Mouse (Mus musculus) liver, embryonic 12.5 days (tissue): Measurements from ENCODE around the gene Myo1d. TPM values are rescaled to one million over a fixed set of nuclear protein-coding genes. Genes with fewer than 3 reads are reported as not detected.

Experiments
- ATAC-seq: fragments of 200-750 bp; cut with Nextera tagmentation; 2 replicates; pipeline ENCODE4 v1.8.0; 2017; ENCODE audit warnings: moderate number of reproducible peaks, mild to moderate bottlenecking, moderate library complexity
- H3K27ac ChIP-seq: fragments of 300-500 bp; sonication (generic); 2 replicates; pipeline ENCODE4 v1.5.1; 2016; ENCODE audit warnings: mild to moderate bottlenecking
- H3K27me3 ChIP-seq: fragments of 300-500 bp; sonication (generic); replicated peaks from 2 replicates; pipeline ENCODE4 v1.6.1; 2016; ENCODE audit warnings: mild to moderate bottlenecking, moderate library complexity
- H3K36me3 ChIP-seq: fragments of 300-500 bp; sonication (generic); 2 replicates; pipeline ENCODE4 v1.6.1; 2016; ENCODE audit warnings: mild to moderate bottlenecking, moderate library complexity
- H3K4me1 ChIP-seq: fragments of 300-500 bp; sonication (generic); 2 replicates; pipeline ENCODE4 v1.6.1; 2016
- H3K4me2 ChIP-seq: fragments of 300-500 bp; sonication (generic); 2 replicates; pipeline ENCODE4 v1.6.1; 2016; ENCODE audit warnings: mild to moderate bottlenecking, moderate library complexity
- H3K4me3 ChIP-seq: fragments of 300-500 bp; sonication (generic); 2 replicates; pipeline ENCODE4 v1.5.1; 2016; ENCODE audit warnings: mild to moderate bottlenecking, moderate library complexity
- H3K9ac ChIP-seq: fragments of 300-500 bp; sonication (generic); 2 replicates; pipeline ENCODE4 v1.6.1; 2016; ENCODE audit warnings: mild to moderate bottlenecking, moderate library complexity
- H3K9me3 ChIP-seq: fragments of 300-500 bp; sonication (generic); replicated peaks from 2 replicates; pipeline ENCODE4 v1.6.1; 2016; ENCODE audit warnings: mild to moderate bottlenecking, moderate library complexity
- WGBS: fragments of 180-500 bp; shearing (Covaris S2); methylation state at CpG from one replicate; pipeline ENCODE4 v1.1.7; 2016; ENCODE audit not compliant: insufficient replicate concordance; 5-methylcytosine and 5-hydroxymethylcytosine counted together
- polyA plus RNA-seq: library from polyadenylated mRNA; unstranded; fragments of >200 nt; fragmentation: Nextera tagmentation; extraction: Ambion mirVana; gene quantifications from 2 replicates; pipeline ENCODE4 v1.2.1, GENCODE M21; 2016

Myo1d gene
- polyA plus RNA-seq, 1 experiment from 2014 or later: 6.5 TPM

DNA sequence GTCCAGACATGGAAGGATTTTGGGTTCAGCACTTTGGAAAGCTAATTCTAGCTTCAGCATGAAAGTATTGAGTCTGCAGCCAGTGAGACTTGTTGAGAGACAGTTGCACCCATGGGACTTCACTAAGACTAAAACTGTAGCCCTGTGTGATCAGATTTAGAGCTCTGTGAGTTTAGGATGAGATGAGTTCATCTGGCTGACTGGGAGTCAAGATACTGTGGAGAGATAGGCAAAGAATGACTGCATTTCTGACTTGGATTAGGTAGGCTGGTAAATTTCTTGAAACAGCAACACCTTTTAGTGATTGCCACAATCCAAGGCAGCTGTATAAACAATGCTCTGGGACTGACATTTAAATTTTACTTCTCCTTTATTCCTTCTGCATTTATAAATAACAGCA, 61.8 kb downstream of the Myo1d start:
- ATAC-seq: no peak
- Histone ChIP-seq H3K4me1 (no peaks in the 10 kb centered on the region), H3K36me3 (no peaks in the 10 kb centered on the region)

DNA sequence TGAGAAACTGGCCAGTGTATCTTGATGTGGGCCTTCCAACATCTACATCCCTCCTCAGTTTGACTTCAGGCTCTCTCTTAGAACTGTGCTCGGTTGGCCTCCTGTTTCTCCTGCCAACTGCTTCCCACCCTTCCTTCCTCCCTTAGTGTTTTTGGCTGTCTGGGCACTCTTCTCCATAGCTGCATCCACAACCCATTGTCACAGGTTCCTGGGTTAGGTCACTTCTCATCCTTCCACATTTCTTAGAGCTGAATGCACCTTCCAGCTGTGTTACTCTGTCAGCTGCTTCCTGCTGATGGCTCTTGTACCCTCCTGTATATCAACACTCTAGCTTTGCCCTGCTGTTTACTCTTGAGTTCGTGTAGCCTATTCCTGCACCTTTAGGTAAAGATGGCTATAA, 64.7 kb downstream of the Myo1d start:
- H3K4me3 ChIP-seq: no peak overlapping the region
- ATAC-seq: no peak
- H3K36me3 ChIP-seq: no peaks in the 10 kb centered on the region
- no peak overlapping the region for H3K27ac ChIP-seq
- no peaks in the 10 kb centered on the region for H3K27me3 ChIP-seq
- H3K9ac ChIP-seq: no peak overlapping the region
- no peaks in the 10 kb centered on the region for H3K4me1 ChIP-seq
- 30% methylated on average over 2 of the region's 2 CpGs for WGBS
- H3K9me3 ChIP-seq: no peaks in the 10 kb centered on the region
- H3K4me2 ChIP-seq: no peak overlapping the region

More for the DNA sequence above, 61.8 kb downstream of the Myo1d start:
- Histone ChIP-seq H3K9me3 (no peaks in the 10 kb centered on the region), H3K4me2 (no peak overlapping the region), H3K9ac (no peak overlapping the region), H3K4me3 (no peak overlapping the region), H3K27me3 (no peaks in the 10 kb centered on the region), H3K27ac (no peak overlapping the region)

DNA sequence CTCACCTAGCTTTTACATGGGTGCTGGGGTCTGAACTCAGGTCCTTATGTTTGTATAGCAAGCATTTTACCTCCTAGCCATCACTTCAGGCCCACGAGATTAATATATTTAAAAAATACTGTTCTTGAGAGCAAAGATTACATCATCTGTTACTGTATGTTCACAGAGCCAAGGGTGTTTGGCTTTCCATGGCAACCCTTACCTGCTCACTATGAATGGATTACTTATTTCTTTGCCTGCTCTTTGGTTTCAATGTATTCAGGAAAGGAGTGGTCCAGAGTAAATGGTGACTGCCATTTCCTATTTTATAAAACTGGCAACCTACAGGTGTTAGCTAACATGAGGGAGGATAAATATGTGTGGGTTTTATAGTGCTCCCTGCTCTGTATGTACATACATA, 66.1 kb downstream of the Myo1d start:
- H3K9ac ChIP-seq: no peak overlapping the region
- no peak overlapping the region for H3K27ac ChIP-seq
- no peak overlapping the region for H3K4me3 ChIP-seq
- H3K36me3 ChIP-seq: no peaks in the 10 kb centered on the region
- 56% methylated on average over 1 of the region's 1 CpGs for WGBS
- H3K27me3 ChIP-seq: no peaks in the 10 kb centered on the region
- H3K4me2 ChIP-seq: no peak overlapping the region
- H3K4me1 ChIP-seq: no peaks in the 10 kb centered on the region
- no peak for ATAC-seq
- no peaks in the 10 kb centered on the region for H3K9me3 ChIP-seq

DNA sequence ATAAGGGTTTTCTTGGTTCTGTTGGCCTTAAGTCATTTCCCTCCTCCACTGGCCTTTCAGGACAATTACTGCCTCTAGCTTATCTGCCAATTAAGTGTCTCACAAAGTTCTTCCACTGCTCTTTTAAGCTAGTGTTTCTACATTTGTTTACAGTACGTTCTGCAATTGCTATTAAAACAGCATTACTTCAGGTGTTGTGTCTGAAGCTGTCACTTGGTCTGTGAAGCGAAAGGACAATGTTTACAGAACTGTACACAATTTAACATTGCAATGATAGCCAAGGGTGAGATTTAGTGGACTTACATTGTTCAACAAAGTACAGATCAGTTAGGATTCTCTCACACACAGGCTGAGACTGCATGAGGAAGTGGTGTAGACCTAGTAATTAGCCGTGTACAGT, 67.6 kb downstream of the Myo1d start:
- H3K27ac ChIP-seq: no peak overlapping the region
- no peaks in the 10 kb centered on the region for H3K4me1 ChIP-seq
- H3K4me3 ChIP-seq: no peak overlapping the region
- H3K4me2 ChIP-seq: no peak overlapping the region
- 54% methylated on average over 3 of the region's 3 CpGs for WGBS
- H3K9ac ChIP-seq: no peak overlapping the region
- ATAC-seq: no peak
- H3K36me3 ChIP-seq: no peaks in the 10 kb centered on the region
- H3K9me3 ChIP-seq: no peaks in the 10 kb centered on the region
- no peaks in the 10 kb centered on the region for H3K27me3 ChIP-seq

DNA sequence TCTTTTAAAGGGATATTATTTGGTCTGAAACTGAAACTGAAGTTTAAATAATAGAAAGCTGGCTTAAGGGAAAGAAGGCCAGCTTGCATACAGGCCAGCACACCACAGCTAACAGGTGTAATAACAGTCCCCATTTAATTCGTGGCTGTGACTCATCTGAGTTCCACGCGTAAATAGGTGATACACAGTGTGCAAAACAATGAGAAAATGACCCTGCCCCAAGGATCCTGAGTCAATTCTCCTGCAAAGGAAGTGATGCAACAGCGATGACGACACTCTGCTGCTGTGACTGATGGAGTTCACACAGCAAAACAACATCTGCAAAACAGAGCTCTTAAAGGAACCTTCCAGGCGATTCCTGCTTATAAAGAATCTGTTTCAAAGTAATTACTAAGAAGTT, 68.5 kb downstream of the Myo1d start:
- Histone ChIP-seq H3K27ac (no peak overlapping the region), H3K9ac (no peak overlapping the region), H3K4me1 (no peaks in the 10 kb centered on the region), H3K36me3 (no peaks in the 10 kb centered on the region), H3K4me3 (no peak overlapping the region), H3K9me3 (no peaks in the 10 kb centered on the region), H3K4me2 (no peak overlapping the region), H3K27me3 (no peaks in the 10 kb centered on the region)
- no peak for ATAC-seq
- 42% methylated on average over 6 of the region's 6 CpGs for WGBS

DNA sequence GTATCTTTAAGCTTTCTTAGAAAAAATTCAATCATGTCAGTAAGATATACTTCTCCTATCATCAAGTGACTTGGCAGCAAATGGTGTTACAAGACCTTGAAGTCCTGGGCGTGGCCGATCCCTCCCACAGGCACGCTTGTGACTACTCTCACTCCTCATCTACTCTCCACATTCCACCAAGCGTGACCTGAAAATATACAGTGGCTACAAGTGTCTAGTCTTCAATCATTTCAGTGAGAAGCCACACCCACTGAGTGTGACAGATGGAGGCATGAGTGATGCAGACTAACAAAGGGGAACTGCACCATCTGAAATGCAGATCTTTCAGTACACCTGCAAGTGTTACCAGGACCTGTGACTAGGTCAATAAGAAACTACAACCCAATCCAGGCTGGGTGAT, 79.2 kb downstream of the Myo1d start:
- Histone ChIP-seq H3K9ac (no peak overlapping the region), H3K27ac (no peak overlapping the region), H3K9me3 (no peaks in the 10 kb centered on the region), H3K27me3 (0 out of 2 replicates have a peak, but pooled peaks cover 2% of the 10 kb centered on the region), H3K36me3 (no peaks in the 10 kb centered on the region), H3K4me3 (no peak overlapping the region), H3K4me1 (no peaks in the 10 kb centered on the region), H3K4me2 (no peak overlapping the region)
- no peak for ATAC-seq
- WGBS: 64% methylated on average over 4 of the region's 4 CpGs

DNA sequence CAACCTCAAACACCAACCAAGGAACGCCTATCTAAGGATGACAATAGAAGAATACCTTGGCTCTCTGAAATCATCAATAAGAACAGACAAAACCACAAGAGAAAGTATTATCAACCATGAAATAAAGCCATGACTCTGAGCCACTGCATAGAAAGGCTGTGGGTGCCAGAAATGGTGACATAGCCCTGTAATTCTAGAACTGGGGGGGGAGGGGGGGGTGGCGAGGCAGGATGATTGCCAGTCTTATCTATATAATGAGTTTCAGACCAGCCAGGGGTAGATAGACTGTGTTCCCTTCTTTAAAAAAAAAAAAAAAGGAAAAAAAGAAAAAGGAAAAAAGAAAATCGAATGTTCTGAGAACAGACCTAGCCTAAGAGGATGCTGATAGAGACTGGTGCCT, 81.1 kb downstream of the Myo1d start:
- ATAC-seq: no peak
- WGBS: 48% methylated on average over 3 of the region's 3 CpGs

DNA sequence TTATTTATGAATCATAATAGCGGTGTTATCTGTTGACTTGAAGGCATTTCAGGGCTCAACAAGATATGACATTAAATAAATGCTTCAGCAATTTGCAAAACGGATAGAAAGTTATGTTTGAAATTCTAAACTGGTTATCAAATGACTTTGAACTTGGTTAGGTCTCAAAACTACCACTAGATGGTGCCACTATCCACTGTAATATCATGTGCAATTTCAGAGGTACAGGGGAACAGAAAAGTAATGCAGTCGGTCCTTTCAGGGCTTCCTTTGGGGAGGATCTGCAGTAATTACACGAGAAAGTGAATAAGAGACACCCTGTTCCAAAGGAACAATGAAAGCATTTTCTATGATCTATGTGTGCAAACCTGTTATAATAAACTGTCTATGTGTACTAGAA, 83.5 kb downstream of the Myo1d start:
- 8% methylated on average over 4 of the region's 4 CpGs for WGBS

More for the DNA sequence above, 81.1 kb downstream of the Myo1d start:
- Histone ChIP-seq H3K9ac (no peak overlapping the region), H3K4me1 (no peaks in the 10 kb centered on the region), H3K4me2 (no peak overlapping the region), H3K27me3 (0 out of 2 replicates have a peak, but pooled peaks cover 2% of the 10 kb centered on the region), H3K4me3 (no peak overlapping the region), H3K27ac (no peak overlapping the region), H3K9me3 (no peaks in the 10 kb centered on the region), H3K36me3 (no peaks in the 10 kb centered on the region)

DNA sequence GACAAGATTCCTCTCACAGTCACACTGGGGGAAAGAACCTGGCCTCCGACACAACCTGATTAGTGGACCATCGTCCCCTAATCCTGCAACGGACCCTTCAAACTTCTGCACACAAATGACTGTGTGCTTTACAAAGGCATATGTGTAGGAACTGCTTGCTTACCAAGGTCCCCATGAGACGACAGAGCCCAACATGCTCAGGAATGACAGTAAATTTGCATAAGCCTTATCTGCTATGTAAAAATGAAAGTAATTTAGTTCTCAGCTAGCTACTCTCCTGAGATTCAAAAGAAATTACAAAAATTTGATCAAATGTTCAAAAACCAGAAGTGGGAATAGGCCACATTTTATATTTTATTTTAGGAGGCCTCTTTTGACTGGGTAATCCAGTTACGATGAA, 95.2 kb downstream of the Myo1d start:
- 75% methylated on average over 5 of the region's 5 CpGs for WGBS
- Histone ChIP-seq H3K9me3 (no peaks in the 10 kb centered on the region), H3K27me3 (no peaks in the 10 kb centered on the region), H3K4me2 (no peak overlapping the region), H3K4me3 (no peak overlapping the region), H3K27ac (no peak overlapping the region), H3K36me3 (no peaks in the 10 kb centered on the region), H3K4me1 (no peaks in the 10 kb centered on the region), H3K9ac (no peak overlapping the region)
- ATAC-seq: no peak

More for the DNA sequence above, 83.5 kb downstream of the Myo1d start:
- H3K4me1 ChIP-seq: no peaks in the 10 kb centered on the region
- ATAC-seq: no peak
- no peaks in the 10 kb centered on the region for H3K9me3 ChIP-seq
- no peak overlapping the region for H3K27ac ChIP-seq
- H3K27me3 ChIP-seq: 0 out of 2 replicates have a peak, but pooled peaks cover 2% of the 10 kb centered on the region
- no peak overlapping the region for H3K4me3 ChIP-seq
- H3K4me2 ChIP-seq: no peak overlapping the region
- H3K9ac ChIP-seq: no peak overlapping the region
- no peaks in the 10 kb centered on the region for H3K36me3 ChIP-seq

DNA sequence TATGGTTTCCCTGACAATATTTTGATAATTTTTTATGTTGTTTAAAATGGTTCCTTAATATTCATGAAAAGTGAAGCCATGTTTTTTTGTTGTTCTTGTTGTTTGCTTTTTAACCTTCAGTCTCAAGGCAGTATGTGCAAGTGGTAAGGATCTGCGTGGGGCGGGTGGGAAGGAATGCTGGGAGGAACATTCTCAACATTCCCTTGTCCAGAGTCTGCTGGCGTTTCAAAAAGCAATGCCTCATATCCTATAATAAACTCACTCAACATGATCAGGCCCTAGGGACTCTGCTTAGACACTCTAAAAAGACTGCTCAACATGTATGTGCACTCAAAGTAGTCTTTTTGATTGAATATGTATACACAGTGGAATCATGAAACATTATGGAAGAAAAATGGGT, 97.1 kb downstream of the Myo1d start:
- H3K27me3 ChIP-seq: no peaks in the 10 kb centered on the region
- no peak overlapping the region for H3K9ac ChIP-seq
- no peak overlapping the region for H3K4me2 ChIP-seq
- no peak overlapping the region for H3K27ac ChIP-seq
- 65% methylated on average over 3 of the region's 3 CpGs for WGBS
- H3K36me3 ChIP-seq: no peaks in the 10 kb centered on the region
- no peaks in the 10 kb centered on the region for H3K9me3 ChIP-seq
- ATAC-seq: no peak
- no peak overlapping the region for H3K4me3 ChIP-seq
- H3K4me1 ChIP-seq: no peaks in the 10 kb centered on the region

DNA sequence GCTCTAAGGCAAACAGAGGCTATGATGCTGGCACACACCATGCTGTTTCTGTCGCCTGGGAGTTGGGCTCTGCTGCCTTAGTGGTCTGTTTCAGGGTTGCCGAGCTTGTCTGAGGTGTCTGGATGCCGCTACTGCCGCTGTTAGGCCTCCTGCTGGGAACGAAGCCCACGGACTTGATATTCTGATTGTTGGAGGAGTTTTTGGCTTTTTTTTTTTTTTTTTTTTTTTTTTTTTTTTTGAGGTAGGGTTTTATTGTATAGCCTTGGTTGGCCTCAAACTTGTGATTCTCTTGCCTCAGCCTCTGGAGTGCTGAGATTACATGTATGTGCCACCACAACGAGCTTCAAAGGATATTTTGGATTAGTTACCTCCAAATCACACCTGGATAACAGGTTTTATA, 106.8 kb downstream of the Myo1d start:
- Histone ChIP-seq H3K36me3 (no peaks in the 10 kb centered on the region), H3K4me1 (no peaks in the 10 kb centered on the region), H3K27me3 (no peaks in the 10 kb centered on the region), H3K9ac (no peak overlapping the region), H3K4me2 (no peak overlapping the region), H3K4me3 (no peak overlapping the region), H3K27ac (no peak overlapping the region), H3K9me3 (no peaks in the 10 kb centered on the region)
- WGBS: 39% methylated on average over 7 of the region's 7 CpGs
- ATAC-seq: no peak

DNA sequence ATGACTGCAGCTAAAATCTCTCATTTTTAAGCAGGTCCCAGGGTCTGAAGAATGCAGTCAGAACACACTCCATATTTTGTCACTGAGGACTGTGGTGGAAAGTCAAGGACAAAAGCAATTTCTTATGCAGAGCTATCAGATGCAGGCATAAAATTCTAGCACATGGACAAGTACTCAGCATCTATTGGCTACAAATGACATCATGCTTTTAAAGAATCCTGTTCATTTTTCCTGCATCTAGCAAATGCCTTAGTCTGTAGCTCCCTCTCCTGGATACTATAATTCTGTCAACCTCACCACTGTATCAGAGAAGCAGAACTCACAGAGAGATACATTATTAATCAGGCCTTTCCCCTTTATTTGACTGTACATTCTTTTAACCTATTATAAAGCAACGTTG, 109.4 kb downstream of the Myo1d start:
- Histone ChIP-seq H3K4me1 (no peaks in the 10 kb centered on the region), H3K27ac (no peak overlapping the region), H3K27me3 (no peaks in the 10 kb centered on the region), H3K9me3 (no peaks in the 10 kb centered on the region), H3K4me3 (no peak overlapping the region), H3K9ac (no peak overlapping the region), H3K4me2 (no peak overlapping the region), H3K36me3 (no peaks in the 10 kb centered on the region)
- no peak for ATAC-seq
- 41% methylated on average over 1 of the region's 1 CpGs for WGBS

DNA sequence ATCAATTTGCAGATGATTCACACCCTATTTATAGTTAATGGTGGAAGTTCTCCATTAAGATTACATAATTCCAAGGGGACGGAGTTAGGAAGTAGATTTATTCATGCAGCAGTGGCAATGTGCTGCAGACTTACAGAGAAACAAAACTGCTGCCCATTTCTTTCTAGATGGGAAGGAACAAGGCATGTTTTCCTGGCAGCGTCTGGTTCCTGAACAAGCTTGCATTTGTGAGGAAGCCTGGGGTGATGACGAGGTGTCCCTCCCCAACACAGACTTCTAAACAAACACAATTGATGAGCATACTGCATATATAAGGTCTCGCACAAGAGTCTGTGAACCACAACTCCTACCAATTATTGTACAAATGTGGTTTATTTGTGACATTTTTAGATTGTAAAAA, 109.9 kb downstream of the Myo1d start:
- Histone ChIP-seq H3K27ac (no peak overlapping the region), H3K36me3 (no peaks in the 10 kb centered on the region), H3K4me3 (no peak overlapping the region), H3K9ac (no peak overlapping the region), H3K27me3 (no peaks in the 10 kb centered on the region), H3K4me1 (no peaks in the 10 kb centered on the region), H3K4me2 (no peak overlapping the region), H3K9me3 (no peaks in the 10 kb centered on the region)
- no peak for ATAC-seq
- 66% methylated on average over 4 of the region's 4 CpGs for WGBS
